Mouse (Mus musculus) liver, postnatal 0 days (tissue): ENCODE results near the gene Carm1. TPM values are rescaled to one million over a fixed set of nuclear protein-coding genes. Genes with fewer than 3 reads are reported as not detected.

Experiments used
- ATAC-seq: fragments of 200-750 bp; cut with Nextera tagmentation; 2 replicates; pipeline ENCODE4 v1.8.0; 2017; ENCODE audit warnings: mild to moderate bottlenecking, moderate library complexity
- DNase-seq: peaks from one replicate; pipeline ENCODE4 v3.0.0-alpha.2; 2016
- H3K27ac ChIP-seq: fragments of 300-500 bp; sonication (generic); 2 replicates; pipeline ENCODE4 v1.5.1; 2014; ENCODE audit warnings: antibody characterized with exemption, moderate library complexity, mild to moderate bottlenecking, low read depth
- H3K27me3 ChIP-seq: fragments of 300-500 bp; sonication (generic); 2 replicates; pipeline ENCODE4 v1.6.1; 2014; ENCODE audit warnings: low read length, control low read depth, mixed read lengths; ENCODE audit not compliant: insufficient read depth
- H3K36me3 ChIP-seq: fragments of 300-500 bp; sonication (generic); replicated peaks from 2 replicates; pipeline ENCODE4 v1.6.1; 2014; ENCODE audit warnings: mild to moderate bottlenecking, control low read depth, low read length, moderate library complexity, mixed read lengths; ENCODE audit not compliant: insufficient read depth
- H3K4me1 ChIP-seq: fragments of 300-500 bp; sonication (generic); 2 replicates; pipeline ENCODE4 v1.6.1; 2014; ENCODE audit warnings: antibody characterized with exemption, mild to moderate bottlenecking, control low read depth; ENCODE audit not compliant: insufficient read depth
- H3K4me2 ChIP-seq: fragments of 300-500 bp; sonication (generic); 2 replicates; pipeline ENCODE4 v1.6.1; 2014; ENCODE audit warnings: low read depth, mild to moderate bottlenecking, low read length, moderate library complexity, mixed read lengths
- H3K4me3 ChIP-seq: fragments of 300-500 bp; sonication (generic); 2 replicates; pipeline ENCODE4 v1.5.1; 2014; ENCODE audit warnings: low read depth, low read length
- H3K9ac ChIP-seq: fragments of 300-500 bp; sonication (generic); replicated peaks from 2 replicates; pipeline ENCODE4 v1.6.1; 2014; ENCODE audit warnings: mild to moderate bottlenecking, moderate library complexity
- H3K9me3 ChIP-seq: fragments of 300-500 bp; sonication (generic); 2 replicates; pipeline ENCODE4 v1.6.1; 2016; ENCODE audit warnings: mild to moderate bottlenecking, control low read depth, low read length, mixed read lengths
- CTCF ChIP-seq: sonication (generic); IDR thresholded peaks from 2 replicates; pipeline ENCODE4 v1.5.1; 2016; ENCODE audit warnings: antibody characterized with exemption, low read depth
- EP300 ChIP-seq: IDR thresholded peaks from 2 replicates; pipeline ENCODE4 v1.6.1; 2016; ENCODE audit warnings: antibody characterized with exemption, low read depth, mild to moderate bottlenecking
- WGBS: fragments of 180-500 bp; shearing (Covaris S2); extraction: QIAGEN DNeasy Blood & Tissue Kit; methylation state at CpG from one replicate; pipeline ENCODE4 v1.1.7; 2014; ENCODE audit not compliant: insufficient replicate concordance; 5-methylcytosine and 5-hydroxymethylcytosine counted together
- polyA plus RNA-seq: library from polyadenylated mRNA; unstranded; fragments of >200 nt; fragmentation: Nextera tagmentation; extraction: Ambion mirVana; gene quantifications from 2 replicates; pipeline ENCODE4 v1.2.1, GENCODE M21; 2015

The Carm1 gene
- polyA plus RNA-seq, 1 experiment from 2014 or later: 8.6 TPM

GRCm38 (mm10) chr9:21555198-21555742 lies 8.6 kb downstream of the Carm1 start:
- H3K27me3 ChIP-seq: no peaks in the 10 kb centered on the region
- TF ChIP-seq EP300: no peak
- peak; percentile 27 for TF ChIP-seq CTCF
- peaks cover 8% of the 10 kb centered on the region for H3K36me3 ChIP-seq
- H3K4me1 ChIP-seq: peaks cover 37% of the 10 kb centered on the region
- no peaks in the 10 kb centered on the region for H3K9me3 ChIP-seq
- 77% methylated on average over 6 of the region's 6 CpGs for WGBS
- DNase-seq (no peak), ATAC-seq (peak; percentile 36)
- no peak overlapping the region for H3K9ac ChIP-seq
- H3K4me2 ChIP-seq: 0 out of 2 replicates have a peak overlapping the region, but pooled peaks have one; percentile 9
- no peak overlapping the region for H3K4me3 ChIP-seq
- H3K27ac ChIP-seq: peak overlapping the region; percentile 50; the same call in 1 of the 2 replicates

- H3K4me2 ChIP-seq: no peak overlapping the region
- H3K4me1 ChIP-seq: peaks cover 37% of the 10 kb centered on the region
- ATAC-seq (no peak), DNase-seq (no peak)
- H3K36me3 ChIP-seq: peaks cover 8% of the 10 kb centered on the region
- H3K27ac ChIP-seq: peak overlapping the region; percentile 89
- no peaks in the 10 kb centered on the region for H3K27me3 ChIP-seq
- H3K9ac ChIP-seq: no peak overlapping the region
- no peaks in the 10 kb centered on the region for H3K9me3 ChIP-seq
- TF ChIP-seq EP300 (no peak), CTCF (no peak)
- 86% methylated on average over 2 of the region's 2 CpGs for WGBS
- no peak overlapping the region for H3K4me3 ChIP-seq
These were observed 10.3 kb downstream of the Carm1 start for GRCm38 (mm10) chr9:21556996-21557395.

- peak overlapping the region; percentile 52 for H3K4me2 ChIP-seq
- peaks cover 8% of the 10 kb centered on the region for H3K36me3 ChIP-seq
- H3K4me3 ChIP-seq: no peak overlapping the region
- no peaks in the 10 kb centered on the region for H3K9me3 ChIP-seq
- no peaks in the 10 kb centered on the region for H3K27me3 ChIP-seq
- H3K9ac ChIP-seq: peak overlapping the region; percentile 46; the same call in 1 of the 2 replicates
- no peak for TF ChIP-seq EP300
- TF ChIP-seq CTCF: no peak
- DNase-seq (no peak), ATAC-seq (no peak)
- peak overlapping the region; percentile 89 for H3K27ac ChIP-seq
- peaks cover 37% of the 10 kb centered on the region for H3K4me1 ChIP-seq
- WGBS: 88% methylated on average over 2 of the region's 2 CpGs
These were observed 10.9 kb downstream of the Carm1 start for GRCm38 (mm10) chr9:21557556-21557955.

- Histone ChIP-seq H3K36me3 (peaks cover 8% of the 10 kb centered on the region), H3K27ac (peak overlapping the region; percentile 89), H3K9ac (peak overlapping the region; percentile 46; the same call in 1 of the 2 replicates), H3K4me1 (peaks cover 37% of the 10 kb centered on the region), H3K27me3 (no peaks in the 10 kb centered on the region), H3K4me3 (no peak overlapping the region), H3K4me2 (peak overlapping the region; percentile 52), H3K9me3 (no peaks in the 10 kb centered on the region)
- ATAC-seq (peak; percentile 98), DNase-seq (peak; percentile 70)
- 51% methylated on average over 4 of the region's 4 CpGs for WGBS
- TF ChIP-seq CTCF: no peak
- peak; percentile 98 for TF ChIP-seq EP300
These were observed 11.7 kb downstream of the Carm1 start for GRCm38 (mm10) chr9:21558366-21558765.

- Histone ChIP-seq H3K9me3 (no peaks in the 10 kb centered on the region), H3K27ac (peak overlapping the region; percentile 89), H3K4me3 (no peak overlapping the region), H3K4me2 (peak overlapping the region; percentile 52), H3K27me3 (no peaks in the 10 kb centered on the region), H3K4me1 (peaks cover 37% of the 10 kb centered on the region), H3K9ac (peak overlapping the region; percentile 44; the same call in 1 of the 2 replicates), H3K36me3 (peaks cover 8% of the 10 kb centered on the region)
- no peak for DNase-seq
- ATAC-seq: no peak
- WGBS: 94% methylated on average over 3 of the region's 3 CpGs
- TF ChIP-seq CTCF (no peak), EP300 (no peak)
These were observed 12.5 kb downstream of the Carm1 start for GRCm38 (mm10) chr9:21559151-21559550.

- H3K4me3 ChIP-seq: no peak overlapping the region
- H3K36me3 ChIP-seq: peaks cover 5% of the 10 kb centered on the region; the same call in 1 of the 2 replicates
- H3K4me2 ChIP-seq: no peak overlapping the region
- H3K9me3 ChIP-seq: no peaks in the 10 kb centered on the region
- ATAC-seq (peak; percentile 75), DNase-seq (no peak)
- 0 out of 2 replicates have a peak overlapping the region, but pooled peaks have one; percentile 12 for H3K27ac ChIP-seq
- no peaks in the 10 kb centered on the region for H3K27me3 ChIP-seq
- H3K4me1 ChIP-seq: peaks cover 20% of the 10 kb centered on the region
- no peak for TF ChIP-seq EP300
- TF ChIP-seq CTCF: no peak
- no peak overlapping the region for H3K9ac ChIP-seq
- 54% methylated on average over 1 of the region's 1 CpGs for WGBS
These were observed 17.7 kb downstream of the Carm1 start for GRCm38 (mm10) chr9:21564420-21564819.
